Comparison of ENCODE assay signal across 8 mouse cellular contexts in the genomic region with DNA sequence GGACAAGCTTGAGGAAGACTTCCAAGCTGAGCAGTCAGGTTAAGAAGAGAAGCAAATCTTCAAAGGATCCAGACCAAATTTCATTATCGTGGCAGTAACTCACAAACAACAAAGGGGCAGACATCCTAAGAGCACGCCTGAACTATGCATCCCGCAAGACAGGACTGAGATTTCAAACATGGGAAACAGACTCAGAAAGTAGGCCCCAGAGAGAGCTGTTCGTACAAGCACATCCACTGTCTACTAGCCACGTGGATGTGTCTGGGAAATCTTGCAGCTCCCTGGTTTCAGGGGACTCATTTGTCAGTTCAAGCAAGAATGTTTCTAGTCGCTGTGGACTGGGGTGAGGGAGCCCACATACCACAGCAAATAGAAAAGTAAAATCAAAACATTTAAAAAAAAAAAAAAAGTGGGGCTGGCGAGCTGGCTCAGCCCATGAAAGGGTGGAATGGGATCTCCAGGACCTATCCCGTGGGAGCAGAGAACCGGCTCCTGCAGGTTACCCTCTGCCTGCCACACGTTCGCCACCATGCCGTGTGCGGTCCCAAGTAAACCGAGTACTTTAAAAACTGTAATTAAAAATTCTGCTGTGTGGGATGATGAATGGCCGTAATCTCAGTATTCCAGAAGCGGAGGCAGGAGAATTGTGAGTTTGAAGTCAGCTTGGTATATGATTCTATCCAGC. TPM values are rescaled to one million over a fixed set of nuclear protein-coding genes. Genes with fewer than 3 reads are reported as not detected.
DNase-seq lines count a peak whose midpoint lies in the region; ATAC-seq lines count a peak whose summit lies in the region.

No protein-coding gene starts in this region.

- DNase-seq in heart, adult 11 months = no peak
- DNase-seq in R1 (ENCODE audit: low read depth, low spot score) = peak; percentile 33
- peak; percentile 84 for DNase-seq in midbrain, embryonic 11.5 days (ENCODE audit: low spot score, missing footprints)
- no peak for DNase-seq in ovary, postnatal 10 days (ENCODE audit: low spot score)
- no peak for DNase-seq in urinary bladder, postnatal 36 days (ENCODE audit: low spot score in 2 of 2)
- no peak for DNase-seq in cerebellum, adult 18-20 months

- WGBS in heart, embryonic 11.5 days (ENCODE audit: insufficient replicate concordance) = 65% methylated on average over 16 of the region's 16 CpGs
- WGBS in hindbrain, embryonic 12.5 days = 57% methylated on average over 16 of the region's 16 CpGs
- WGBS in midbrain, embryonic 11.5 days = 72% methylated on average over 16 of the region's 16 CpGs

- peak overlapping the region; percentile 49; the same call in 1 of the 2 replicates for H3K4me2 ChIP-seq in heart, embryonic 11.5 days
- H3K4me2 ChIP-seq in hindbrain, embryonic 12.5 days (replicated peaks) = no peak overlapping the region; the same call in 1 of the 2 replicates
- H3K4me2 ChIP-seq in midbrain, embryonic 11.5 days = no peak overlapping the region

- no peak overlapping the region for H3K9ac ChIP-seq in heart, embryonic 11.5 days (ENCODE audit: low read depth, low read length)
- H3K9ac ChIP-seq in hindbrain, embryonic 12.5 days = no peak overlapping the region
- H3K9ac ChIP-seq in midbrain, embryonic 11.5 days (ENCODE audit: low read length) = no peak overlapping the region; the same call in 1 of the 2 replicates

- peaks cover 33% of the 10 kb centered on the region for H3K4me1 ChIP-seq in heart, embryonic 11.5 days (ENCODE audit: control insufficient read depth, insufficient read depth, low read length)
- peaks cover 22% of the 10 kb centered on the region for H3K4me1 ChIP-seq in hindbrain, embryonic 12.5 days
- H3K4me1 ChIP-seq in midbrain, embryonic 11.5 days (ENCODE audit: control insufficient read depth, insufficient read depth, low read length) = peaks cover 6% of the 10 kb centered on the region

- peak overlapping the region; percentile 87 for H3K27ac ChIP-seq in heart, embryonic 11.5 days (ENCODE audit: low read depth, low read length)
- H3K27ac ChIP-seq in hindbrain, embryonic 12.5 days = peak overlapping the region; percentile 83
- no peak overlapping the region for H3K27ac ChIP-seq in midbrain, embryonic 11.5 days (ENCODE audit: low read depth, low read length)

- no peaks in the 10 kb centered on the region for H3K36me3 ChIP-seq in heart, embryonic 11.5 days (ENCODE audit: control insufficient read depth, insufficient read depth, low read length)
- H3K36me3 ChIP-seq in hindbrain, embryonic 12.5 days = no peaks in the 10 kb centered on the region
- no peaks in the 10 kb centered on the region for H3K36me3 ChIP-seq in midbrain, embryonic 11.5 days (ENCODE audit: control insufficient read depth, insufficient read depth, low read length)

- no peak overlapping the region for H3K4me3 ChIP-seq in heart, embryonic 11.5 days (ENCODE audit: low read depth, low read length)
- H3K4me3 ChIP-seq in hindbrain, embryonic 12.5 days = no peak overlapping the region
- H3K4me3 ChIP-seq in midbrain, embryonic 11.5 days (ENCODE audit: low read depth, low read length) = no peak overlapping the region

- no peaks in the 10 kb centered on the region for H3K27me3 ChIP-seq in heart, embryonic 11.5 days (ENCODE audit: control insufficient read depth, insufficient read depth, low read length)
- H3K27me3 ChIP-seq in hindbrain, embryonic 12.5 days = no peaks in the 10 kb centered on the region; the same call in 1 of the 2 replicates
- H3K27me3 ChIP-seq in midbrain, embryonic 11.5 days (ENCODE audit: control insufficient read depth, insufficient read depth, low read length) = no peaks in the 10 kb centered on the region

- no peak for ATAC-seq in heart, embryonic 11.5 days (replicated peaks; ENCODE audit: insufficient number of reproducible peaks, low FRiP score, low TSS enrichment)
- peak; percentile 61 for ATAC-seq in hindbrain, embryonic 12.5 days (ENCODE audit: low FRiP score)
- ATAC-seq in midbrain, embryonic 11.5 days (ENCODE audit: low FRiP score) = peak; percentile 11; the same call in 1 of the 2 replicates

- H3K9me3 ChIP-seq in heart, embryonic 11.5 days (replicated peaks; ENCODE audit: control insufficient read depth, low read length) = no peaks in the 10 kb centered on the region
- no peaks in the 10 kb centered on the region for H3K9me3 ChIP-seq in hindbrain, embryonic 12.5 days (replicated peaks)
- no peaks in the 10 kb centered on the region for H3K9me3 ChIP-seq in midbrain, embryonic 11.5 days (ENCODE audit: control insufficient read depth, low read length)

RNA-seq across cellular contexts. Expression of a gene that starts 11.1 kb away (rescaled TPM):
- 32.2 and 43.8 TPM in 2 replicates for polyA plus RNA-seq in heart, embryonic 11.5 days (2014; fragmentation: Nextera tagmentation; extraction: Ambion mirVana)
- 68.3 and 78.9 TPM in 2 replicates for polyA plus RNA-seq in hindbrain, embryonic 12.5 days (2016; fragmentation: Nextera tagmentation; extraction: Ambion mirVana)
- polyA plus RNA-seq in midbrain, embryonic 11.5 days (2014; fragmentation: Nextera tagmentation; extraction: Ambion mirVana) = 18.1 and 19.6 TPM in 2 replicates

RNA-seq across cellular contexts. Expression of a gene that starts 53.7 kb away (rescaled TPM):
- 39.7 and 45.3 TPM in 2 replicates for polyA plus RNA-seq in heart, embryonic 11.5 days (2014; fragmentation: Nextera tagmentation; extraction: Ambion mirVana)
- polyA plus RNA-seq in hindbrain, embryonic 12.5 days (2016; fragmentation: Nextera tagmentation; extraction: Ambion mirVana) = 20.3 and 22.6 TPM in 2 replicates
- 17.6 and 24.3 TPM in 2 replicates for polyA plus RNA-seq in midbrain, embryonic 11.5 days (2014; fragmentation: Nextera tagmentation; extraction: Ambion mirVana)

Comparison
In these comparisons a context has a peak if more than half of its experiments do, and no peak if none do; other contexts are left out.
1. DNase-seq: peak in R1 (single experiment) and midbrain, embryonic 11.5 days (single experiment); none in heart, adult 11 months (single experiment), ovary, postnatal 10 days (single experiment), urinary bladder, postnatal 36 days (0 of 2) and cerebellum, adult 18-20 months (0 of 2).